Mouse (Mus musculus) neural tube, embryonic 14.5 days (tissue): ENCODE measurements around the gene Clrn1. TPM values are rescaled to one million over a fixed set of nuclear protein-coding genes. Genes with fewer than 3 reads are reported as not detected.
A peak's percentile ranks its signal among the peaks of the same experiment; 100 is the strongest.

Source experiments
- ATAC-seq: fragments of 200-750 bp; cut with Nextera tagmentation; 2 replicates; pipeline ENCODE4 v1.8.0; 2017; ENCODE audit warnings: low read depth, mild to moderate bottlenecking, moderate TSS enrichment, moderate library complexity
- H3K27ac ChIP-seq: fragments of 300-500 bp; sonication (generic); 2 replicates; pipeline ENCODE4 v1.5.1; 2014; ENCODE audit warnings: low read depth, mild to moderate bottlenecking, control low read depth, low read length, moderate library complexity, mixed read lengths
- H3K27me3 ChIP-seq: fragments of 300-500 bp; sonication (generic); 2 replicates; pipeline ENCODE4 v1.6.1; 2014; ENCODE audit warnings: low read length; ENCODE audit not compliant: control insufficient read depth, insufficient read depth
- H3K36me3 ChIP-seq: fragments of 300-500 bp; sonication (generic); 2 replicates; pipeline ENCODE4 v1.6.1; 2014; ENCODE audit warnings: low read length, mixed read lengths; ENCODE audit not compliant: control insufficient read depth, insufficient read depth
- H3K4me1 ChIP-seq: fragments of 300-500 bp; sonication (generic); 2 replicates; pipeline ENCODE4 v1.6.1; 2014; ENCODE audit warnings: low read length; ENCODE audit not compliant: control insufficient read depth, insufficient read depth
- H3K4me2 ChIP-seq: fragments of 300-500 bp; sonication (generic); 2 replicates; pipeline ENCODE4 v1.6.1; 2014; ENCODE audit warnings: mild to moderate bottlenecking, low read depth, low read length, control low read depth
- H3K4me3 ChIP-seq: fragments of 300-500 bp; sonication (generic); 2 replicates; pipeline ENCODE4 v1.5.1; 2014; ENCODE audit warnings: low read depth, low read length, control low read depth, mixed read lengths
- H3K9ac ChIP-seq: fragments of 300-500 bp; sonication (generic); replicated peaks from 2 replicates; pipeline ENCODE4 v1.6.1; 2014; ENCODE audit warnings: low read depth, mild to moderate bottlenecking, control low read depth, low read length, mixed read lengths
- H3K9me3 ChIP-seq: fragments of 300-500 bp; sonication (generic); 2 replicates; pipeline ENCODE4 v1.6.1; 2016; ENCODE audit warnings: low read length; ENCODE audit not compliant: control insufficient read depth
- WGBS: fragments of 180-500 bp; shearing (Covaris S2); extraction: QIAGEN DNeasy Blood & Tissue Kit; methylation state at CpG from one replicate; pipeline ENCODE4 v1.1.7; 2014; 5-methylcytosine and 5-hydroxymethylcytosine counted together
- polyA plus RNA-seq: library from polyadenylated mRNA; unstranded; fragments of >200 nt; fragmentation: Nextera tagmentation; extraction: Ambion mirVana; gene quantifications from 2 replicates; pipeline ENCODE4 v1.2.1, GENCODE M21; 2014

Gene Clrn1
- polyA plus RNA-seq, 1 experiment from 2014 or later = 1.5 TPM

DNA sequence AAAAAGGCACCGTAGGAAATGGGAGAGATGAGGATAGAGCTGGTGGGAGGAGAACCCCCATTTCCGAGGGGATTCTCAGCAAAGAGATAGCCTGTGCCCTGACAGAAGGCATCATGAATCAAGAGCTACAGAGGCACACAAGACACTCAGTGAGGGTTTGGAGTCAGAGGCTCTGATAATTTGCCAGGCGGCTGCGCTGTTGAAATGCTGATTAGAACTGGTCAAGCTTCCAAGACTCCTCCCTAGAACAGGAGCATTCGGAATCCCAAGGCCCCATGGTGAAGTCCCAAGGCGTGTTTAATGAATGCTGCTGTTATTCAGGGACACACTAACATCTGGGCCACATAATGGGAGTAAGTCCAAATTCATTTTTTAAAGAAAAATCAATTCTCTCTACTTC is 67.8 kb downstream of the Clrn1 start:
- H3K4me3 ChIP-seq = no peak overlapping the region

DNA sequence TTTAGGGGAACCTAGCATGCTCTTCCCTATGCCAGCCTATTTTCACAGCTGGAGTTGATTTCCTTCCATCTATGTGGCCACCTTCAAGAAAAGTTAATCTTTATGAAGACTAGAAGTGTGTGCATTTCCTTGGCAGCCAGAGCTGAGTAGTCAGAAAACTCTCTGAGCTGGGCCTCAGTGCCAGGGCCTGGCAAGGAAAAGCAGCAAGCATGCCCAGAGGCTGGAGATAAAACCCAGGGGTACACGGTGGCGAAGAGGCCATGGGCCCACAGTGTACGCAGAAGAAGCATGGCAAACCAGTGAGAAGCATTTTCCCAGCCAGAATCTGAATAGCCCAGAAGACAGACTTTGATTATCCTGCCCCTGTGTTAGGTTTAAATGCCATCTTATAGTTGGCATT is 70.9 kb downstream of the Clrn1 start:
- Histone ChIP-seq H3K27me3 (no peaks in the 10 kb centered on the region), H3K9me3 (no peaks in the 10 kb centered on the region), H3K4me2 (no peak overlapping the region), H3K36me3 (no peaks in the 10 kb centered on the region), H3K4me3 (no peak overlapping the region), H3K27ac (no peak overlapping the region), H3K4me1 (no peaks in the 10 kb centered on the region), H3K9ac (no peak overlapping the region)
- no peak for ATAC-seq
- WGBS = 91% methylated on average over 3 of the region's 3 CpGs

More for the DNA sequence above, 67.8 kb downstream of the Clrn1 start:
- H3K9ac ChIP-seq = no peak overlapping the region
- H3K27me3 ChIP-seq = no peaks in the 10 kb centered on the region
- no peaks in the 10 kb centered on the region for H3K9me3 ChIP-seq
- peak; percentile 61; the same call in 1 of the 2 replicates for ATAC-seq
- H3K4me1 ChIP-seq = no peaks in the 10 kb centered on the region
- no peaks in the 10 kb centered on the region for H3K36me3 ChIP-seq
- no peak overlapping the region for H3K27ac ChIP-seq
- WGBS = 18% methylated on average over 6 of the region's 6 CpGs
- no peak overlapping the region for H3K4me2 ChIP-seq

GRCm38 (mm10) chr3:58810353-58810752 is 74.8 kb downstream of the Clrn1 start:
- Histone ChIP-seq H3K9ac (no peak overlapping the region), H3K4me3 (no peak overlapping the region), H3K9me3 (no peaks in the 10 kb centered on the region), H3K27me3 (no peaks in the 10 kb centered on the region), H3K4me2 (no peak overlapping the region), H3K4me1 (no peaks in the 10 kb centered on the region), H3K27ac (no peak overlapping the region), H3K36me3 (no peaks in the 10 kb centered on the region)
- no peak for ATAC-seq
- 72% methylated on average over 11 of the region's 11 CpGs for WGBS

DNA sequence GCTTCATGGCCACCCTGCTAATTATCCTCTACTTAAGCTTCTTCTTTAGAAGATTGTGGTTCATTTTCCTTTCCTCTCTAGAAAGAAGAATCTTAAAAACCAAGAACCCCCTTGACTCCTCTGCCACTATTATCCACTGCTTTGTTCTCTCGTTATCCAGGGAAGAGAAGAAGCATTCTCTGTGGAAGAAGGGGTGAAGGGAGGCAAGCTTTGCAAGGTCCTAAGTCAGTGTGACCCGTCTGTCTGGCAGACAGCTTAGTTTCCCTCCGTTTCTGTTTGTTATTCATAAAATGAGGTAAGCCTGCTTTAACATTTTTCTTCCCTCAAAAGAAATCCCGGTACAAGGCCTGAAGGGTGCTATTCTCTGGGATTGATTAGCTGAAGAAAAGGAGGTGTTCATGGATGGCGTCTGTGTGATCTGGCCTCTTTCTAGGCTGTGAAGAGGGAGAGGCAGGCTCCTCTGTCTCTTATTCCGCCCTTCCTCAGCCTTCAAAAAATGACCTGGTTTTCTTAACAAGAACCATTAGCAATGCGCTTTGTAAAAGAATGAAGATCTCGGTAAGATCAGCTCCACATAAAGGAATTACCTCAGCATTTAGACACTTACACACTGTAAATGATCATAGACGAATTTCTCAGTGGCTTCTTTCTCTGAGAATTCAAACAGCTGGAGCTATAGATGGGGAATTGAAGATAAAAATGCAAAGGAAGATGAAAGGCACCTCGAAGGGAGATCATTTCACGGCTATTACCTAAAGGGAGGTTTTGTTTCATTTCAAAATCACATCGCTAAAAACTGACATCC is 75.8 kb downstream of the Clrn1 start:
- no peaks in the 10 kb centered on the region for H3K9me3 ChIP-seq
- no peak for ATAC-seq
- no peaks in the 10 kb centered on the region for H3K4me1 ChIP-seq
- no peak overlapping the region for H3K4me2 ChIP-seq
- no peak overlapping the region for H3K9ac ChIP-seq
- no peak overlapping the region for H3K4me3 ChIP-seq
- no peak overlapping the region for H3K27ac ChIP-seq
- WGBS = 43% methylated on average over 12 of the region's 12 CpGs
- no peaks in the 10 kb centered on the region for H3K36me3 ChIP-seq
- H3K27me3 ChIP-seq = no peaks in the 10 kb centered on the region

DNA sequence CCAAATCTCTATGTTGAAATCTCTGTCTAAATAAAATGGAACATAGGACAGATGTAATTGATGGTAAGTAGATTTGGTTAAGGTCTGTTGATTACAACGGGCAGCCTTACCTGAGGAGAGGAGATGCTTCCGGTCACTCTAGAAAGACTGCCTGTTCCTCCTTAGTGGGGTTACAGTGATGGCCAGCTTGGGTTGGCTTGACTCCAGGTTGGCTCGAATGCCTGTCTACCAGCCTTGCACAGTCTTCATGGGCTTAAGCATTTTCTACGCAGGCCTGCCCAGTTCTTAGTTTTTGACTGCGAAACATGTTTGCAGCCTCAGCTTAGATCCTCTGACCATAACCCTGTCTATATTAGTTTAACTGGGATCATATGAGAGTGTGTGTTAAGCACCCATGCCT is 76.5 kb downstream of the Clrn1 start:
- Histone ChIP-seq H3K9me3 (no peaks in the 10 kb centered on the region), H3K4me3 (no peak overlapping the region), H3K27ac (no peak overlapping the region), H3K4me2 (no peak overlapping the region), H3K36me3 (no peaks in the 10 kb centered on the region), H3K27me3 (no peaks in the 10 kb centered on the region), H3K9ac (no peak overlapping the region), H3K4me1 (no peaks in the 10 kb centered on the region)
- WGBS = 93% methylated on average over 5 of the region's 5 CpGs
- ATAC-seq = no peak

- Histone ChIP-seq H3K4me1 (no peaks in the 10 kb centered on the region), H3K9ac (no peak overlapping the region), H3K27ac (no peak overlapping the region), H3K36me3 (no peaks in the 10 kb centered on the region), H3K27me3 (no peaks in the 10 kb centered on the region), H3K4me2 (no peak overlapping the region), H3K4me3 (no peak overlapping the region), H3K9me3 (no peaks in the 10 kb centered on the region)
- WGBS = 89% methylated on average over 6 of the region's 6 CpGs
- ATAC-seq = no peak
Observed at GRCm38 (mm10) chr3:58804745-58805144, 80.4 kb downstream of the Clrn1 start.

GRCm38 (mm10) chr3:58798676-58799075 is 86.5 kb downstream of the Clrn1 start:
- WGBS = 80% methylated on average over 4 of the region's 4 CpGs
- ATAC-seq = 0 out of 2 replicates have a peak, but pooled peaks have one; percentile 17
- Histone ChIP-seq H3K4me3 (no peak overlapping the region), H3K9me3 (no peaks in the 10 kb centered on the region), H3K4me2 (no peak overlapping the region), H3K36me3 (no peaks in the 10 kb centered on the region), H3K27ac (no peak overlapping the region), H3K27me3 (no peaks in the 10 kb centered on the region), H3K4me1 (no peaks in the 10 kb centered on the region), H3K9ac (no peak overlapping the region)

GRCm38 (mm10) chr3:58798245-58798644 is 86.9 kb downstream of the Clrn1 start:
- no peak overlapping the region for H3K27ac ChIP-seq
- H3K9ac ChIP-seq = no peak overlapping the region
- H3K4me1 ChIP-seq = no peaks in the 10 kb centered on the region
- no peaks in the 10 kb centered on the region for H3K36me3 ChIP-seq
- ATAC-seq = 0 out of 2 replicates have a peak, but pooled peaks have one; percentile 14
- H3K4me2 ChIP-seq = no peak overlapping the region
- H3K4me3 ChIP-seq = no peak overlapping the region
- WGBS = 76% methylated on average over 8 of the region's 8 CpGs
- no peaks in the 10 kb centered on the region for H3K9me3 ChIP-seq
- H3K27me3 ChIP-seq = no peaks in the 10 kb centered on the region
